Mouse (Mus musculus) kidney, adult 9 months (tissue): ENCODE data around the gene Cyb5b.

Experiments used
- DNase-seq: peaks from one replicate; pipeline ENCODE4 v3.0.0; 2022

The Cyb5b gene

GRCm38 (mm10) chr8:107132581-107133491, 17.6 kb upstream of the Cyb5b start:
- DNase-seq = no peak

GRCm38 (mm10) chr8:107133881-107134280, 16.6 kb upstream of the Cyb5b start:
- peak; percentile 66 for DNase-seq

GRCm38 (mm10) chr8:107136003-107136612, 14.3 kb upstream of the Cyb5b start:
- DNase-seq = peak; percentile 71

GRCm38 (mm10) chr8:107137591-107137990, 12.8 kb upstream of the Cyb5b start:
- peak; percentile 68 for DNase-seq

- DNase-seq = no peak
Measured at GRCm38 (mm10) chr8:107138338-107138737, 12.1 kb upstream of the Cyb5b start.

- peak; percentile 90 for DNase-seq
Measured at GRCm38 (mm10) chr8:107139704-107140470, 10.6 kb upstream of the Cyb5b start.

- peak; percentile 87 for DNase-seq
Measured at GRCm38 (mm10) chr8:107142539-107142938, 7.9 kb upstream of the Cyb5b start.

GRCm38 (mm10) chr8:107143501-107143900, 6.9 kb upstream of the Cyb5b start:
- peak; percentile 85 for DNase-seq

GRCm38 (mm10) chr8:107146186-107146585, 4.3 kb upstream of the Cyb5b start:
- no peak for DNase-seq

- DNase-seq = no peak
Measured at GRCm38 (mm10) chr8:107148802-107149201, 1.6 kb upstream of the Cyb5b start.

GRCm38 (mm10) chr8:107150057-107150403, 410 bp upstream of the Cyb5b start:
- DNase-seq = no peak

GRCm38 (mm10) chr8:107151212-107151920, 926 bp downstream of the Cyb5b start:
- no peak for DNase-seq

- DNase-seq = peak; percentile 68
Measured at GRCm38 (mm10) chr8:107153326-107154210, 3.1 kb downstream of the Cyb5b start.

GRCm38 (mm10) chr8:107156816-107157215, 6.4 kb downstream of the Cyb5b start:
- DNase-seq = no peak

- peak; percentile 56 for DNase-seq
Measured at GRCm38 (mm10) chr8:107157836-107158235, 7.4 kb downstream of the Cyb5b start.

GRCm38 (mm10) chr8:107158890-107159289, 8.4 kb downstream of the Cyb5b start:
- DNase-seq = no peak

- DNase-seq = peak; percentile 66
Measured at GRCm38 (mm10) chr8:107164251-107164773, 13.9 kb downstream of the Cyb5b start.

- no peak for DNase-seq
Measured at GRCm38 (mm10) chr8:107165745-107166144, 15.3 kb downstream of the Cyb5b start.

GRCm38 (mm10) chr8:107167848-107168247, 17.4 kb downstream of the Cyb5b start:
- DNase-seq = no peak

GRCm38 (mm10) chr8:107172152-107172551, 21.7 kb downstream of the Cyb5b start:
- DNase-seq = peak; percentile 48

- DNase-seq = no peak
Measured at GRCm38 (mm10) chr8:107172969-107173645, 22.7 kb downstream of the Cyb5b start.
